Mouse (Mus musculus) activated CD4-positive, CD25-positive, alpha-beta regulatory T cell, adult 4 months (primary cell): Measurements from ENCODE around the gene Tut4. TPM values are rescaled to one million over a fixed set of nuclear protein-coding genes. Genes with fewer than 3 reads are reported as not detected.

ENCODE experiments used
- ATAC-seq: one replicate; pipeline ENCODE4 v1.8.0; 2017
- polyA plus RNA-seq, 2 experiments: library from polyadenylated mRNA; unstranded; fragments of 100-300 nt; shearing (Covaris generic); gene quantifications; one replicate each; pipeline ENCODE4 v1.2.1; 2017

The Tut4 gene
- polyA plus RNA-seq, 2 experiments from 2014 or later: 56.1 to 74.4 TPM

DNA sequence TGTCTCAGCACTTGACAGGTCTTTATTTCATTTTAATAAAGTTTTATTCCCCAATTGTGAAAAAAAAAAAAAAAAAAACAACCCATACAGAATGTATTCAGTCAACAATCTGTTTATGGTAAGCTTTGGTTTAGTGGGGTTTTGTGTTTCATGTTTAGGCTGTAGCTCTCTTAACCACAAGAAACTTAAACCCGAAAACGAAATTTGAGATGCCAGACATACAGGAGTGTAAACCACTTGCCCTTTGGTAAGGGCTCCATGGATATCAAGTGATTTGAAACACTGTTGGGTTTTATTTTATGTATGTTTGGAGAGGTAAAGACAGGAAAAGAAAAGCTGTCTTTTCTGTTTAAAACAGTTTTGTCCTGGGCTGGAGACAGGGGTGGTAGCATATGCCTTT, 80.5 kb downstream of the Tut4 start:
- no peak for ATAC-seq

- ATAC-seq: no peak
Observed at GRCm38 (mm10) chr4:108565026-108565425, 105.8 kb downstream of the Tut4 start.

- no peak for ATAC-seq
Observed at GRCm38 (mm10) chr4:108572644-108573043, 113.4 kb downstream of the Tut4 start.

GRCm38 (mm10) chr4:108578840-108579742, 119.9 kb downstream of the Tut4 start, which contains the start of the genes Prpf38a and Orc1:
Gene Prpf38a, minus strand, starts transcription at chr4:108579336.
Gene Orc1, plus strand, starts transcription at chr4:108579423.
- ATAC-seq: peak; percentile 96

DNA sequence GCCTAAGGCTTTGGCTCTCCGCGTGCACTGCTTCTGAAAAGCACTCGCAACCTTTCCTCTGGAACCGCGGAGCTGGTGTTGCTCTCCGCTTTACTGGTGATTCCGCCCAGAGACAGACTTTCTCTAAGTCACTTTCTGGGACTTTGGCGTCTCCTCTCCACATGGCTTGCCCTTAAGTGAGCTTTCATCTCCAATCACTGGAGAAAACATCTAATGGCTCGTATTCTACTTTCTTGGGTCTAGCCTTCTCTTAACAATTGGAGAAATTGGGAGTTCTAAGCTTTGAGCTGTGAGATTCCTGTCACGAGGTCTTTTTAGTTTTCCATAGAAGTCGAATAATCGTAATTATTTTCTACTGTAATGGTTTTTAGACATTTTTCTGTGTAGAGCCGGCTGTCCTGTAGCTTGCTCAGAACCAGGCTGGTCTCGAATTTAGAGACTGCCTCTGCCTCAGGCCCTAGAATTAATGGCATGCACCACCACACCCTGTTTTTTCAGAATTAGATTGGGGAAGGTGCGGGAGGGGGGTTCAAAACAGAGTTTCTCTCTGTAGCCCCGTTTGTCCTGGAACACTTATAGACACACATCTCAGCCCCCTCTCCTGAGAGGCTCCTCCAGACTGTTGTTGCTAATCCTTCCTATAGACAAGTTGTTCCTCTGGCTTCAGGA, 120.7 kb downstream of the Tut4 start:
- peak; percentile 11 for ATAC-seq

DNA sequence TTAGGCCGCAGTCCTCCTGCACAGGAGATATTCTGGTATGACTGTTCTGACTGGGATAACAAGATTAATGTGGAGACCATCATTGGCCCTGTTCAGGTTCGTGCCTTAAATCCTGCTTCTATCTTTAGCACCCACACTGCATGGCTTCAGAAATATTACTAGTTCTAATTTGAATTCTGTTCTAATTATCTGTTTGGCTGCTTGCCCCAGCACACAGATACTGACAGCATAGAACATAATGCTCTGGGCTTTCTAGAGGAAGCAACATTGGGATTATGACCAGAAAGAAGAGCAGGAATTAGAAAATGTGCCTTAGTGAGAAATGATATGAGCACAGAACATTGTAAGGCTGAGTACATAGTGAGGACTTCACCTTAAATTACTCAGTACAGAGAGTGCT, 134.2 kb downstream of the Tut4 start:
- no peak for ATAC-seq

GRCm38 (mm10) chr4:108595785-108596184, 136.6 kb downstream of the Tut4 start:
- no peak for ATAC-seq

GRCm38 (mm10) chr4:108598306-108598705, 139.1 kb downstream of the Tut4 start:
- ATAC-seq: no peak

DNA sequence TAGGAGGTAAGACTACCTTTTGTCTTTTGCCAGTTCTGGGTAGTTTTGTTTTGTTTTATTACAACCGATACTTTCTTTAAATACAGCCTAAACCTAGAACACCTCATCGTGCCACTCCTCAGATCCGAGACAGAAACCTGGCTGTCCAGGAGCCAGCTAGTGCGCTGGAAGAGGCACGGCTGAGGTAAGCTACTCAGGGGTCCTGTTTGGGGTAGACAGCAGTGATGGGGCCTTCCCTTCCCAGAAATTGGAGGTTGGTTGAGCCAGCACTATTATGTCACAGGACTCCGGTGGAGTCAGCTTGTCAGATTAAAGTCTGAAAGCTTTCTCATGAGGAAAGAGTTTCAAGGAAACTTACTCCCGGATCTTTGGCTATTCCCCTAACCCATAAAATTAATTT, 142.6 kb downstream of the Tut4 start:
- no peak for ATAC-seq

DNA sequence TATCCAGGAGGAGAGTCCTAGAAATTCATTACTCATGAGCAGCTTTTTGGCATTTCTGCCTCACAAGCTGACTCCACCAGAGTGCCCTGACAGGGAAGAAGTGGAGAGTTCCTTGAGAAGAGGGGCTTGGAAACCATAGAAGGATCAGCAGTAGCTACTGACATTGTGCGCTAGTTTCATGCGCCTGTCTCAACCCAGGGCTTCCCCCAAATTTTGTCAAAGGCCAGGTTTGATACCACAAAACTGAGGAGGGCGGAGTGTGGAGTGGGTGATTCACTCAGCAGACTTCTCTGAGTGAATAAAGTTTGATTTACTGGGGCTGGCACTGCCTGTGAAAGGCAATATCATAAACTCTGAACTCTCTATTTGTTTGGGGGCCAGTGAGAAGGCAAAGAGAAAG, 149.4 kb downstream of the Tut4 start:
- no peak for ATAC-seq

Other genes starting within 250 kb of the Tut4 start
- gene Zyg11a, start 241.4 kb upstream of the Tut4 start, polyA plus RNA-seq: not detected
- gene Zyg11b, start 158.3 kb upstream of the Tut4 start, polyA plus RNA-seq: 10 to 100 TPM in 1 of 2 experiments, 1 to 10 TPM in 1; 9.8 to 14.8 TPM
- gene Coa7, start 131.3 kb upstream of the Tut4 start, polyA plus RNA-seq: 10 to 100 TPM; 26.7 to 34.1 TPM
- not detected for gene Shisal2a, start 76.1 kb upstream of the Tut4 start, polyA plus RNA-seq
- gene Gpx7, start 52.5 kb upstream of the Tut4 start, polyA plus RNA-seq: 1 to 10 TPM; 1.7 to 4.3 TPM
- 10 to 100 TPM; 52.3 to 71.5 TPM for gene Prpf38a, start 119.9 kb downstream of the Tut4 start, polyA plus RNA-seq
- gene Orc1, start 120.0 kb downstream of the Tut4 start, polyA plus RNA-seq: 1 to 10 TPM; 3.0 to 3.7 TPM
- gene Cc2d1b, start 160.5 kb downstream of the Tut4 start, polyA plus RNA-seq: 10 to 100 TPM; 23.4 to 34.7 TPM